Mouse (Mus musculus) induced T-regulatory cell, adult 2 months (primary cell): Measurements from ENCODE around the gene Tdgf1.
A peak's percentile ranks its signal among the peaks of the same experiment; 100 is the strongest.

Experiments
- DNase-seq: peaks from one replicate; pipeline ENCODE4 v3.0.0-alpha.2; 2012; ENCODE audit warnings: low read depth

Gene Tdgf1

GRCm38 (mm10) chr9:110945926-110946325 is at the start of gene Tdgf1:
Tdgf1 (minus strand) TSS chr9:110946158.
- DNase-seq = peak; percentile 57

DNA sequence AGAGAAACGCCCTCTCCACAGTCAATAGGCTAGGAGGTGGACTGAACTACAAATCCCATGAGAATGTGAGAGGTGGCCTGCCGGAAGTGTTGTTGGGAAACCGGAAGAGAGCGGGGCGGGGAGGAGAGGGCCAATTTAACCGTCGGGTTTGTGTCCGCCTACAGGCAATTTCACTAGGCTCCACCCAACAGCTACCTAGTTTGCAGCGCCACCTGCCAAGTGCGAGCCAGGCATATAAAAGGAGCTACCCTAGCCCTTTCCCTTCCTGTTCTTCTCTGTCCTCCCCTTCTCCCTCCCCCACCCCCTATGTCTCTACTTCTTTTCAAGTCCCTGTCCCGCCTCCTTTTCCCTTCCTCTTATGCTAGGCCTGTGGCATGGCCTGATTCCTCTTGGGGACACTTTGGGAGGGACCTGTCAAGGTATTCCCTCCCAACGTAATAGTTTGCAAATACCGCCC is 48.8 kb upstream of the Tdgf1 start:
- peak; percentile 91 for DNase-seq

GRCm38 (mm10) chr9:110993281-110993709 is 47.3 kb upstream of the Tdgf1 start:
- DNase-seq = no peak

GRCm38 (mm10) chr9:110990204-110990603 is 44.2 kb upstream of the Tdgf1 start, which contains the start of gene Rtp3:
Rtp3 (minus strand) TSS chr9:110990583.
- DNase-seq = no peak

GRCm38 (mm10) chr9:110989543-110989942 is 43.6 kb upstream of the Tdgf1 start:
- DNase-seq = no peak

- DNase-seq = no peak
Observed at GRCm38 (mm10) chr9:110989141-110989540, 43.2 kb upstream of the Tdgf1 start.

- DNase-seq = no peak
Observed at GRCm38 (mm10) chr9:110988078-110988477, 42.1 kb upstream of the Tdgf1 start.

DNA sequence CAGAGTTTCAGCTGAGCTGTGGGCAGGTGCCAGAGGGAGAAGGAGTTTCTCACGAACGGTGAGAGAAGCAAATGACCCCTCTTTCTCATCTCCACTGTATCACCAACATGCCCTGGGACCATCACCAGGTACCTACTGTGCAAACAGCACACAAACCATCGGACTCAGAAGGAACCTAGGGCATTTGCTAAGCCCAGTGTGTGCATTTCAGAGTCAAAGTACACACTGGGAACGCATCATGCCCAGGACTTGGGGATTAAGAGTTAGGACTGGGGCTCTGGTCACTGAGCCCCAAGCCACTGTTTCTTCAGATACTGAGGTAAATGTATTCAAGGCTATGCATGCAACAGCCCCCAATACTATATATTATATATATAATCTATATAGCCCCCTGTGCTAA is 41.4 kb upstream of the Tdgf1 start:
- no peak for DNase-seq

- no peak for DNase-seq
Observed at GRCm38 (mm10) chr9:110985951-110986350, 40.0 kb upstream of the Tdgf1 start.

DNA sequence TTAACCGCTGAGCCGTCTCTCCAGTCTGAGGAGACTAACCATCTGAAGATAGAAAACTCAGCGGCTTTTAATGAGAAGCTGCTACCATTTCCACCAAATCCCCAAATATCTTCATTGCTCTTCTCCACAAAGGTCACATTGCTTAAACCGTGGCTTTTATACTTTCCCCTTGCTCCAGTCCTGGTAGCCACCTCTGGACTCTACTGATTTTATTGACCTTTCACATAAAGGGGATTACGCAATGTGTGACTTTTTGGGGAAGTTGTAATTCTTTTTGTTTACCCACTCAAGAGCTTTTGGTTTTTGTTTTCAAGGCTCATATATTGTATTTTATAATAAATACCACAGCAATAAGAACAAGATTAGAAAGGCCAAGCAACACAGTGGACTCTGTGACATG is 39.6 kb upstream of the Tdgf1 start:
- DNase-seq = no peak

GRCm38 (mm10) chr9:110984096-110984495 is 38.1 kb upstream of the Tdgf1 start:
- no peak for DNase-seq

GRCm38 (mm10) chr9:110982351-110982750 is 36.4 kb upstream of the Tdgf1 start:
- DNase-seq = no peak

DNA sequence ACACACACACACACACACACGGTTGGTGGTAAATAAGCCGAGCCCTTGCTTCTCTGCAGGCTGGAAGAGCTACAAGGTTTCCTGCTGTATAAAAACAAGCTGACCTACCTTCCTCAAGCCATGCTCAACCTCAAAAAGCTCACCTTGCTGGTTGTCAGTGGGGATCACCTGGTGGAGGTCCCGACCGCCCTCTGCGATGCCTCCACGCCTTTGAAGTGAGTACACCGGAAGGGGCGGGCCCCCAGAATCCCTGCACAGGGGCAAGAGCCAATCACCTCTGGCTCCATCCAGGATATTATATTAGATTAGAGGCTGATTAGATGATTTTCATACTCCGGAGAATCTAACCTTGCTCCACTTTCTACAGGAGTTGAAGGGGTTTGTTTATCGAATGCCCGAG is 33.5 kb upstream of the Tdgf1 start:
- DNase-seq = no peak

GRCm38 (mm10) chr9:110965910-110966231 is 19.9 kb upstream of the Tdgf1 start:
- DNase-seq = no peak

GRCm38 (mm10) chr9:110965062-110965909 is 19.3 kb upstream of the Tdgf1 start:
- peak; percentile 42 for DNase-seq

DNA sequence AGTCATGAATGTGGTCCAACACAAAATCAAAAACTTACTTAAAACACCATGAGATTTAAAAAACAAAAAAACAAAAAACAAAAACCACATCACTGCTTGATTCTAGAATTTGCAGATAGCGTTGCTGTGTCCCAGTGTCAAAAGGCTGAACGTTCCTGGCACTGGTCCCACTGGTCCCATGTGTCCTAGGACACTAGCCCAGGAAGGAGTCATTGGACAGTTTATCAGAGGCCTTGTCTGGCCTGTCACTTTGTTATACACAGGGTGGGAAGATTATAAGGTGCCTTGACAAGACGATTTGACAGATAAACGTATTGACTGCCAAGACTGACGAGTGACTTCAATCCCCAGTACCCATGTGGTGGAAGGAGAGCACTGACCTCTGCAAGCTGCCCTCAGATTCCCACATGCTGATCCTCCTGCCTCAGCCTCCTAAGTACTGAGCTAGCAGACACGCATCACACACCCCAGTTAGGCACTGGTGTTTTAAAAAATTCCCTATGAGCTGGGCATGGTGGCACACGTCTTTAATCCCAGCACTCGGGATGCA is 17.7 kb upstream of the Tdgf1 start:
- DNase-seq = no peak

DNA sequence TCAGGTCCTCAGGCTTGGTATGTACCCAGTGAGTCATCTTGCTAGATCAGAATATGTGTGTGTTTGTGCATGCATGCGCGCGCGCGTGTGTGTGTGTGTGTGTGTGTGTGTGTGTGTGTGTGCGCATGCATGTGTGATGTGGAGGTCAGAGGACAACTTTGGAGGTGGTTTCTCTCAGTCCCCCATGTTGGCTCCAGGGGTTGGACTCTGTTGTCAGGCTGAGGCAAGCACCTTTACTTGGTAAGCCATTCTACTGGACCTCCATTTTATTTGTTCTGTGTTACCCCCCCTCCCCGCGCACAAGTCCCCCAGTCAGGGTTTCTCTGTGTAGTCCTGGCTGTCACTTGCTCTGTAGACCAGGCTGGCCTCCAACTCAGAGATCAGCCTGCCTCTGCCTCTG is 15.4 kb upstream of the Tdgf1 start:
- no peak for DNase-seq

DNA sequence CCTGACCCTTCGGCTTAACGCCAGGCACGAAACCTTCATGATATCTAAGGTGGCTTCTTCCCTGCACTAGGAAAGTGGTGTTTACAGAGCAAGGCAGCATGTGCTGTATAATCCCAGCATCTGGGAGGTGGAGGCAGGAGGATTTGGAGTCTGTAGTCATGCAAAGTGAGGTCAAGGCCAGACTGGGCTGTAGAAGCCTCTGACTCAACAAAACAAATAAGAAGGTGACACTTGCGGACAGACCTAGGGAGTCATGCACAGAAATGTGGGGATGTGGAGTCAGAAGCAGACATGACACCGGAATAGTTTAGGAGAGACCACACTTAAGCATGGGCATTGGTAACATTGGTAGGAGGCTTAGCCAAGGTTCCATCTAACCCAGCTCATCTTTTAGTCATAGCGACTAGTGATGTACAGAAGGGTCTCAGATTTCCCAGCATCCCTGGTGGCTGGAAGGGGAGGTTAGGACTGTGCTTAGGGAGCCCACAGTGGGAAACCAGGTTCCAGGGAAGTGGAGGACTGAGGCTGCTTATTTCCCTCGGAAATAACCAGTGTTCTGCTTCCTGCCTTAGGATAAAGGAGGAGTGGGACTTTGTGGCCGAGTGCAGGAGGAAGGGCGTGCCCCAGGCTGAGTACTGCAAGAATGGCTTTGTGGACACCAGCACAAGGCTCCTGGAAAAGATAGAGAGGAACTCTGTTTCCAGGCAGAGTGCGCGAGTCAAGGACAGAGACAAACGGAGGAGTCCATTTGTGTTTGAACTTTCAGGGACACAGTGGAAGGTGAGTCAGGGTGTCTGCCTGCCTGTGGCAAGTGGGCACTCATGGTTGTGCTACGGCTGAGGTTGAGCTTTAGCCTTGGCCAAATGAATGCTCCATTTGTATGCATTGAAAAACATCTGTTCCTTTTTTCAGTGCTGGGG is 14.5 kb upstream of the Tdgf1 start:
- no peak for DNase-seq

- DNase-seq = no peak
Observed at GRCm38 (mm10) chr9:110959669-110960068, 13.7 kb upstream of the Tdgf1 start.

DNA sequence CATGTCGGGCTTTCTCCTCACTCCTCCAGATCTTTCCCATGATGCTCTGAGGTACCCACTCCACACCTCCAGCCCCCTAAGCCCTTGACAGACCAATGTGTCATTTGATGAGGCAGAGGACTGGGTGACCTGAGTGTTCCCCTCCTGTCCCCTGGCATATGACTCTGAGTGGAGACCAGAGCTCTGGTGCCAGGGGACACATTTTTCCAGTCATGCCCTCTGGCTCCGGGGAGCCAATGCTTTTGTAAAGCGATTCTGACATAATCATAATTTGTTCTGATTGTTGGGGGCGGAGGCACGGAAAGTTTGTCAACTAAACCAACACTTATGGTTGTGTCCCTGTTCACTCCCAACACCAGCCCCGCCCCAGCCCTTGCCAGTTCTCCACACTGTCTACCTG is 10.0 kb upstream of the Tdgf1 start:
- DNase-seq = no peak

GRCm38 (mm10) chr9:110954681-110955445 is 8.9 kb upstream of the Tdgf1 start:
- no peak for DNase-seq
